ENCODE assay signal across 24 mouse cellular contexts in genomic region chr12:105449239-105449638, GRCm38 (mm10). TPM values are rescaled to one million over a fixed set of nuclear protein-coding genes. Genes with fewer than 3 reads are reported as not detected.
A peak's percentile ranks its signal among the peaks of the same experiment; 100 is the strongest.
DNase-seq lines count a peak whose midpoint lies in the region; ATAC-seq and TF ChIP-seq lines count a peak whose summit lies in the region.
"Had no signal": no experiment of that assay in that cellular context is flagged by ENCODE, and none has a peak within 500 bp of the region (broad histone marks: within the 10 kb centered on the region; RNA-seq: fewer than 3 reads in every experiment).

No protein-coding gene starts in this region.

- no peak for TF ChIP-seq CTCF in left cerebral cortex, adult 2 months (IDR thresholded peaks at IDR 0.05)

- H3K4me3 ChIP-seq in left cerebral cortex, adult 2 months = no peak overlapping the region
- H3K4me3 ChIP-seq: embryonic facial prominence, embryonic 10.5 days; embryonic facial prominence, embryonic 12.5 days; forebrain, embryonic 13.5 days; forebrain, embryonic 15.5 days had no signal

- ATAC-seq in frontal cortex, adult (ENCODE audit: low TSS enrichment) = peak; percentile 74
- ATAC-seq: CD4-positive, CD25-positive, alpha-beta regulatory T cell, adult 4 months; forebrain, embryonic 13.5 days; forebrain, embryonic 15.5 days; forebrain, postnatal 0 days had no signal

- H3K27ac ChIP-seq in left cerebral cortex, adult 2 months = no peak overlapping the region
- H3K27ac ChIP-seq: embryonic facial prominence, embryonic 10.5 days; embryonic facial prominence, embryonic 12.5 days; forebrain, embryonic 13.5 days; forebrain, embryonic 15.5 days had no signal

- intact Hi-C loops in left cerebral cortex, adult 2 months (cut with DNase I) = loop anchor here (2.0 kb wide), 1 partner anchor 26 kb away; no protein-coding TSS in a partner anchor

- DNase-seq in frontal cortex, postnatal 14 days (ENCODE audit: low spot score in 2 of 2) = no peak
- DNase-seq in left cerebral cortex, adult 9 months (ENCODE audit: low spot score in 2 of 2) = peak; percentile 38 to 60
- DNase-seq in left cerebral cortex, adult 2 months (ENCODE audit: extremely low spot score in 1 of 2, low spot score in 2 of 2) = no peak
- DNase-seq in right cerebral cortex, adult 18-20 months = peak; percentile 68
- no peak for DNase-seq in right cerebral cortex, postnatal 25 days
- peak; percentile 73 for DNase-seq in brain, adult 2 months (ENCODE audit: low read depth, low spot score)
- no peak for DNase-seq in MN1 (ENCODE audit: low spot score)
- DNase-seq: adrenal gland, adult 2 months; adrenal gland, postnatal 10 days; adrenal gland, postnatal 25 days; B cell, adult 2 months; cerebellum, adult 18-20 months; cerebellum, adult 8-10 months; cerebellum, adult 9-11 months; cerebellum, postnatal 14 days; cerebellum, postnatal 36 days; forebrain, postnatal 0 days had no signal

RNA-seq across cellular contexts. Expression of gene D430019H16Rik, which starts 4.4 kb away (rescaled TPM):
- total RNA-seq in left cerebral cortex, adult 2 months (2021) = 10 to 100 TPM; 81.5 to 88.0 TPM
- total RNA-seq: common myeloid progenitor, adult 5-6 weeks had no signal

Comparison
In these comparisons a context has a peak if more than half of its experiments do, and no peak if none do; other contexts are left out.
1. DNase-seq: peak in left cerebral cortex, adult 9 months (2 of 2), right cerebral cortex, adult 18-20 months (single experiment) and brain, adult 2 months (single experiment); none in frontal cortex, postnatal 14 days (0 of 2), left cerebral cortex, adult 2 months (0 of 2), right cerebral cortex, postnatal 25 days (single experiment) and MN1 (single experiment).